Mouse (Mus musculus) thymus, postnatal 14 days (tissue): ENCODE data around the gene Gm20671.
"Not testable (repeated sequence)": the region's sequence is repeated elsewhere in the genome, so short reads cannot be mapped to it uniquely, and the experiment has no call there.

ENCODE experiments used
- DNase-seq: peaks from one replicate; pipeline ENCODE4 v3.0.0; 2021

Gm20671 gene

DNA sequence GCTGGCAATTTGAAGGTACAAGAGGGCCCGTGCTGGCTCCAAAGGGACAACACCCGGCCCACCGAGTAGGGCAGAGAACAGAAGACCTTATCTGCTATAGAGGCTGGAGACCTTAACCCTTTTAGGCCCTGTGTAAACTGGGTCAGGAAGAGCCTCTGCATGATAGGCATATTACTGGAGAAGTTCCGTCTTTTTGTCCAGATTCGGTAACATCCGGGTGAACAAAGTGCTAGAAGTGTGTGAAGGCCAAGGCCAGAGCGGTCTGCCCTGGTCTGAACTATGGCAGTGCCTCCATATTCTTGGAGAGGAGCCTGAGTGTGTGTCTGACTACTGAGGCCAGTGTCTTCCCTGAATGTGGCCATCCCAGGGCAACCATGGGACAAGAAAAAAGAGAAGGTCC, at the start of gene Gm20671:
Gm20671 (minus strand) TSS at position 101 of the 400 bp plus-strand sequence.
- DNase-seq: no peak

- DNase-seq: no peak
Measured at GRCm38 (mm10) chr5:32872346-32872745, 45.4 kb upstream of the Gm20671 start.

DNA sequence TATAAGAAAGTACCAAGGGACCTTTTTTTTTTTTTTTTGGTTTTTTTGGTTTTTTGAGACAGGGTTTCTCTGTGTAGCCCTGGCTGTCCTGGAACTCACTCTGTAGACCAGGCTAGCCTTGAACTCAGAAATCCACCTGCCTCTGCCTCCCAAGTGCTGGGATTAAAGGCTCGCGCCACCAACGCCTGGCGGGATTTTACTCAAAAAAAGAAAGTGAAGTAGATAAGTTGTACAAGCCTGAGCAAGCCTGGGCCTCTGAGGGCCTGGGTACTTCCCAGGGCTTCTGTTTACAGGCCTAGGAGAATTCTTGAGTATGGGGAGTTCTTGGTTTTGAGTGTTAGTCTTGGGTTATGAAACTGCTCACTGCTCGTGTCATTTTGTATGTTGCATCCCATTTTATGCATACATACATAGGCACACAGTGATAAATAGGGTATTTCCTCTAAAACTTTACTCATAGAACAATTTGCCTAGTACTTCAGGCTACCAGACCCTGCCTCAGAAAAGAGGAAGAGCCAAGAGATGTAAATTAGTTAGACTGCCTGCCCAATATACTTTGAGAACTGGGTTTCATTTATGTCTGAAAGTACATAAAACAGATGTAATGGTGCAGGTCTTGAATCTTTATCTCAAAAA, 42.6 kb upstream of the Gm20671 start:
- DNase-seq: no peak

DNA sequence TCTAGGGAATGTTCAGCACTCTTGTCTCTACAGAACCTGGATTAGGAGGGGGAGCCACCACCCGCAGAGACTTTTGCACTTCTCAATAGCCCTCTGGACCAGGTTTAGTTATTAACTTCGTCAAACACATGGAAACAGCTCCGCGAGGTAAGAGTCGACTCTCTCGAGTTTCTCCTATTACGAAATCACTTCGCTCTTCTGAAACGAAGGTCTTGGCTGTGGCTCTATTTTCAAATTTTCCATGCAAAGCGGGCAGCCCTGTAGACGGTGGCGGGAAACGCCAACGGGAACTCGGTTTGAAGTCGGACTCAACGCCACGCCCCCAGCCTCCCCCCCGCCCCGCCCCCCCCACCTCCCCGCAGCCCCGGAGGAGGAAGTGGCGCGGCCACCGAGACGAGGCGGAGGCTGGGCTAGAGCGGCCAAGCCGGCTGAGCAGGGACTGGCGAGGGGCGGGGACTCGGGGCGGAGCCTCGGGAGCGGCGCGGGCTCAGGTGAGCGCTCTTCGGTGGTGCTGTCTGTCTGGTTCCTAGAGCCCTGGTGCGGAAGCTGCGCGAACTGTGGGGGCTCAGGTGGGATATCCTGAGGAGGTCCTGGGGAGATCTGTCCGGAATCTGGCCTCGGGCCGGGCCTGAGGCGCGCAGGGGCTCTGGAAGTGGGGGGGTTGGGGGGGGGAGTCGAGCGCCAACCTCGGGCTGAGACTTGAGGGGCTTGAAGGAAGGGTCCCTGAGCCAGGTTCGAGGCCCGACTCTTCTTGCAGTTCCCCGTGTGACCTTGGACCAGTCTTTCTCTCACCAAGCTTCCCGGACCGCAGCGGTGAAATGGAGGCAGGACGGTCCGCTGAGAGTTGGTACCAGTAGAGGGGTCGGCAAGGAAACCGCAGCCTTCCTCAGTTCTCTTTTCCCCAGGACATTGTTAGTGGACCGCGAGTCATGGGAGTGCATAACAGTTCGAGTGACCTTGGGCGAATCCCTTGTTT, 36.6 kb upstream of the Gm20671 start, which contains the start of gene Depdc5:
Depdc5 (plus strand) TSS at position 449 of the 976 bp plus-strand sequence.
- peak; percentile 99 for DNase-seq

DNA sequence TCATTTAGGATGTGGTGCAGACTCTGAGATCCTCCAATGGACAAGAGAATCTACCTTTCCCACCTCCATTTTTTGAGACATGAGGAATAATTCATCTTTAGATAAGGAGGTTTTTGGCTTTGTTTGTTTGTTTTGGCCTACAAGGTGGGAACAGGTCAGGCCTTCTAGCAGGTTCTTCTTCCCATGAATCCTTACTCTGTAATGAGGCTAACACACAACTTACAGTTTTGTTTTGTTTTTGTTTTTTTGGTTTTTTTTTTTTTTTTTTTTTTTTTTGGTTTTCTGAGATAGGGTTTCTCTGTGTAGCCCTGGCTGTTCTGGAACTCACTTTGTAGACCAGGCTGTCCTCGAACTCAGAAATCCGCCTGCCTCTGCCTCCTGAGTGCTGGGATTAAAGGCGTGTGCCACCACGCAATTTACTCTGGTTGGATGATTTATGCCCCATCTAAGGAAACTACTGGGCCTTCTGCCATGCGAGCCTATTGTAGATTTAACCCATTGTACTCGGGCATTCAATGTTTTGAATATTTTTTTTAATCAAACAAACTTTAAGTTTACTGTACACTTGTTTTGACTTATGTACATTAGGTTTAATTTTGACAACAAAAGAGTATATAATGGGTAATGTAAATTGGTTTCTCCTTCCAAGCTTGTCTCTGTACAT, 35.7 kb upstream of the Gm20671 start:
- DNase-seq: no peak

- DNase-seq: no peak
Measured at GRCm38 (mm10) chr5:32861082-32861481, 34.2 kb upstream of the Gm20671 start.

GRCm38 (mm10) chr5:32857781-32858220, 30.9 kb upstream of the Gm20671 start:
- peak; percentile 60 for DNase-seq

GRCm38 (mm10) chr5:32855274-32855673, 28.4 kb upstream of the Gm20671 start:
- DNase-seq: not testable (repeated sequence)

DNA sequence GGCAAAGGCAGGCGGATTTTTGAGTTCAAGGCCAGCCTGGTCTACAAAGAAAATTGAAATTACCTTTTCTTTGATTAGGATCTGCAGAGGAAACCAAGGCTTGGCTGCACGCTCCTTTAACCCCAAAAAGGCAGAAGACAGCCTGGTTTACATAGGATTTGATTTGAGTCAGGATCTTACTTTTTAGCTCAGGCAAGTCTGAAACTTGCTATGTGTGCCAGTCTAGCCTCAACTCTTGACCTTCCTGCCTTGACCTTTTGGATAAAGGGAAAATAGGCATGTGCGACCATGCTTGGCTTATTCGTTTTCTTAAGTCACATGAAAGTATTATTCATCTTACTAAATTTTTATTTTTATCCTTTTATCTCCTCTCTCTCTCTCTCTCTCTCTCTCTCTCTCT, 27.9 kb upstream of the Gm20671 start:
- peak; percentile 8 for DNase-seq

DNA sequence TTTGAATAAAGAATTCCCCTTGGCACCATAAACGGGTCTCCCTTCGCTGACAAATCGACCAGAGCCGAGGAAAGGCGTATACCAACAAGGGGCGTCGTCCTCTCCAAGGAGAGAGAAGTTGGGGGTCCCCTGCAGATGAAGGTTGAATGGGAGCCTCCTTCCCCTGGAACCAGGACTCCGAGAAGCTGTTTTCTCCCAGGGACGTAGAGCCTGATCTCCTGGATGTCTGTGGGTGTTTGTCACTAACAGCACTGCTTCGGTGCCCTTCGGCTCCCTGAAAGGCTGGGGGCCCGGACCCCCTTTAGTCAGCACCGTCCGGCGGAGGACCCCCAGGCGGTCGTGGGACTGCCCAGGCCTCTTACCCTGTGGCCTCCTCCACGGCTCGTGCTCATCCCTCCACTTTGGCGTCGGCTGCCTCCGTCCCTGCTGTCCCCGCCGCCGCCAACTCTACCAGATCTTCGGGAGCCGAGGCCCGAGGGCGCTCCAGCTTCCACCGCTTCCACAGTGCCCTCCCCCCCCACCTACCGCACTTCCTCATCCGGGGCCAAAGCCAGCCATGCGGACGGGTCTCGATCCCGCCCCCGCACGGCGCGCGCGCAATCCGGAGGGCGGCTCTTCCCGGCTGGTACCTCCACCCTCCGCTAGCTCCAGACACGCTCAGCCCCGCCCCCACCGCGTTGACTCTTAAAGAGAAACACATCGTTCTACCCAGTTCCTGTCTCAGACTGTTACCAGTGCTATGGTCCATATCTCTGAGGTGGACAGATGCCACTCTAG, 27.0 kb upstream of the Gm20671 start, which contains the start of gene Prr14l:
Prr14l (minus strand) TSS at position 526 of the 777 bp plus-strand sequence.
- peak; percentile 99 for DNase-seq

- DNase-seq: no peak
Measured at GRCm38 (mm10) chr5:32852026-32852425, 25.1 kb upstream of the Gm20671 start.

GRCm38 (mm10) chr5:32849580-32849979, 22.7 kb upstream of the Gm20671 start:
- DNase-seq: not testable (repeated sequence)

DNA sequence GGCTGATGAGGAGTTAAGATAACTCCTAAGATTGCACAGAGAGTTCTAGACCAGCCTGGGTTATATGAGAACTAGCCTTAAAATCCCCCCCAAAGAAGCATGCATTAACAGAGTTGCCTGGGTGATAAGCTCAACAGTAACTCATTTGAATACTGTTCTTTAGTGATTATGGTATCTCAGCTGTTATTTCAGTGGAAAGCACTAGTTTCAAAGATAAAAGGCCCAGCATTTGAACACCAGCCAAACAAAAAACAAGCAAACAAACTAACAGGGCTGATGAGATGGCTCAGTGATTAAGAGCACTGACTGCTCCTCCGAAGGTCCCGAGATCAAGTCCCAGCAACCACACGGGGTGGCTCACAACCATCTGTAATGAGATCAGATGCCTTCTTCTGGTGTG, 22.3 kb upstream of the Gm20671 start:
- no peak for DNase-seq

DNA sequence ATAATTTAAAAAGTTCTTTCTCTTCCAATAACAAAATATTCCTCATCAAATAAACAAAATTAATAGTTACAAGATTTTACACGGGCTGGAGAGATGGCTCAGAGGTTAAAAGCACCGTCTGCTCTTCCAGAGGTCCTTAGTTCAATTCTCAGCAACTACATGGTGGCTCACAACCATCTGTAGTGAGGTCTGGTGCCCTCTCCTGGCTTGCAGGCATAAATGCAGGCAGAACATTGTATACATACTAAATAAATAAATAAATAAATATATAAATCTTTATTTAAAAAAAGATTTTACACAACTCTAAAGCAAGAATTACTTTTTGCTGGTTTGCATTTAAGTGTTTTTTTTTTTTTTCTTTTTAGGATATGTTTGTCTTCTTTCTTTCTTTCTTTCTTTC, 13.1 kb upstream of the Gm20671 start:
- no peak for DNase-seq

GRCm38 (mm10) chr5:32836976-32837375, 10.1 kb upstream of the Gm20671 start:
- DNase-seq: no peak

DNA sequence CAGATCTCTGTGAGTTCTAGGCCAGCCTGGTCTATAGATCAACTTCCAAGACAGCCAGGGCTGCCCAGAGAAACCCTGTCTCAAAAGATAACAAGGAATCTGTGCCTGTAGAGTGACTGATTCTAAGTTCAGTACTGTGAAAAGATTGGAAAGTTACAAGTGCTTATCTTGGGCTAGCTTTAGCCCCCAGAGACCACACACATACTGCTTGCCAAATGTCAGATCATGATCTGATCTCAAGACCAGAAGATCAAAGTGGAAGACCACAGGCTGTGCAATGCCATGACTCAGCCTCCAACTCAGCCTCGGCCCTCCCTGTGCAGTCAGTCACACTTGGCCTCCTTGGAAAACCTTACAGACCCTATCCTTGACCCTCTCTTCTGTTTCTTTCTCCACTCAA, 7.6 kb upstream of the Gm20671 start:
- no peak for DNase-seq

- no peak for DNase-seq
Measured at GRCm38 (mm10) chr5:32830054-32830453, 3.1 kb upstream of the Gm20671 start.

GRCm38 (mm10) chr5:32828766-32829165, 1.9 kb upstream of the Gm20671 start:
- not testable (repeated sequence) for DNase-seq

DNA sequence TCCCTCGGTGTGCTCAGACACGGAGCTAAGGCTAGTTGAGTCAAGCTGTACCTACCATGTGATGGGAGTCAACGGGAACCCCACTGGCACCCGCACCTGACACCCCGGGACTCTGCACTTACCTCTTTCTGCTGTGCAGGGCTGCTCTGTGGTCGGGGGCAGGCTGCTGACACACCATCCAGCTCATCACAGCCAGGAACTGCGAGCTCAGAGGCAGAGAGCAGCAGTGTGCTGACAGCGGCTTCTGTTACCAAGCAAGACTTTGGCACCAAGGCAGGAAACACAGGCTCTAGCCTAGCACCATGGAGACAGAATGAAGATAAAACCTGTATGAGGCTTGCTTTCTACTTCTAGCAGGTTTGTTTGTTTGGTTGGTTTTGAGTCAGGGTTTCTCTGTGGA, 6.4 kb downstream of the Gm20671 start:
- DNase-seq: no peak

DNA sequence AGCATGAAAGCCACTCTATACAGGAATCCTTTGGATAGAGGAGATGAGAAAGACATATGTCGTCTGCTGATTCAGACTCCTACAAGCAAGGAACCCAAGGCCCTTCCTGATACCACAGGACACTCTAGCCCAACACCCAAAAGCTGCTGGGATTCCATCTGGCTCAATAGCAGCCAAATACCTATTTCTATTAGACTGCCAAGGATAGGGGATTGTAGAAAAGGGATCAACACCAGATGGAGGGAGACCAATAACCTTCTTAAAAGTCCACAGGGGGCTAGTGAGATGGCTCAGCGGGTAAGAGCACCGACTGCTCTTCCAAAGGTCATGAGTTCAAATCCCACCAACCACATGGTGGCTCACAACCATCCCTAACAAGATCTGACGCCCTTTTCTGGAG, 11.5 kb downstream of the Gm20671 start:
- DNase-seq: no peak

GRCm38 (mm10) chr5:32786454-32786853, 40.5 kb downstream of the Gm20671 start:
- not testable (repeated sequence) for DNase-seq

DNA sequence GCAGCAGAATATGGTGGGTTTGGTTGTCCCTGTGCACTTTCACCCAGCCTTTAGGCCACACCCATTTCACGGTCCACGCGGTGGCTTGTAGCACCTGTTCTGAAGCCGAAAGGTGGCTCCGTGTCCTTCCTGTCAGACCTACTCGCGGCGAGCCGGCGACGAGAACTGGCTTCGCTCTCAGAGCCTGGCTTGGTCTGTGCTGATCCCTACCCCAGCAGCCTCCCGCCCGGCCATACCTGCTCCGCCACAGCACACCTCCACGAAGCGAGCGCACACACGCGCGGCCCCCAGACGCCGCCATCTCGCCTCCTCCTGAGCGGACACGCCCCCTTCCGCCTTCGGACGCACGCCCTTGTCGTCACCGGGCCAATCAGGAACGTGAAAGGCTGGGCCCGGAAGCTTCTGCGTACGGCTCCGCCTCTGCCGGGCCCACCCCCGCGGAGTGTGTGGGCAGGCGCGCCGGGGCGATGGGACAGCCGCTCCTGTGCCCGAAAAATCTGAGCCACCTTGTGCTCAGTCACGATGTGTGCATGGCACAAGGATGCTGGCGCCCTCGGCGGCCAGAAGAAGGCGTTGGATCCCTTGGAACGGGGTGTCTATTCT, 41.5 kb downstream of the Gm20671 start, which contains the start of gene Pisd:
Pisd (minus strand) TSS at position 334 of the 603 bp plus-strand sequence.
- peak; percentile 96 for DNase-seq
